Mouse (Mus musculus): Measurements from ENCODE around the gene Klf3. TPM values are rescaled to one million over a fixed set of nuclear protein-coding genes. Genes with fewer than 3 reads are reported as not detected.
"Not testable (repeated sequence)": the region's sequence is repeated elsewhere in the genome, so short reads cannot be mapped to it uniquely, and the experiment has no call there.

Klf3 gene
- polyA plus RNA-seq, 1 experiment = 75.2 TPM

DNA sequence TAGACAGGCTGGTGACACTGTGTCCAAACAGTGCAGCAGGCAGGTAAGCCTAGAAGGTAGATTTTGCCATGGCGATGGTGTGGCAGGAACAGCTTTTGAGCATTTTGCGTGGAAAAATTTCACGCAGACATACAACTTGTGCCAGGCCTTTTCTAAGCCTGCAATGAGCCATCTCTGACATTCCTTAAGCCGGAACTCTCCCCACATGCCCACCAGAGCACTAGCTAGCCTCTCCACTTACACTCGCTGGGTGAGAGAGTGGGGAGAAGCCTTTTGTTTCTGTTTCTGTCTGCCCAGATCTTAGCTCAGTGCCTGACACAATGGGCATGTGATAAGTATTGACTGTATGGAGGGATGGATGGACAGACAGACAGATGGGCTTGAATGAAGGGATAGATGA lies 64.4 kb downstream of the Klf3 start:
- peaks cover 13% of the 10 kb centered on the region; the same call in 1 of the 2 replicates for H3K4me1 ChIP-seq (ENCODE audit: control insufficient read depth, insufficient read depth, insufficient read length)
- H3K27ac ChIP-seq (ENCODE audit: insufficient read depth, low read length) = no peak overlapping the region
- DNase-seq (ENCODE audit: low read depth in 1 of 2, low spot score in 2 of 2) = no peak
- TF ChIP-seq CTCF (IDR thresholded peaks at IDR 0.05; ENCODE audit: extremely low read depth, insufficient read depth, insufficient read length, insufficient replicate concordance) = no peak
- no peak for TF ChIP-seq POLR2A (IDR thresholded peaks at IDR 0.05; ENCODE audit: low read depth, low read length)
- WGBS = 93% methylated on average over 5 of the region's 5 CpGs
- H3K36me3 ChIP-seq (ENCODE audit: control insufficient read depth, insufficient read depth, low read length) = no peaks in the 10 kb centered on the region
- no peaks in the 10 kb centered on the region for H3K27me3 ChIP-seq (ENCODE audit: control insufficient read depth, insufficient read depth, low read length)
- H3K4me3 ChIP-seq (ENCODE audit: extremely low read depth, insufficient read depth, insufficient read length) = no peak overlapping the region

DNA sequence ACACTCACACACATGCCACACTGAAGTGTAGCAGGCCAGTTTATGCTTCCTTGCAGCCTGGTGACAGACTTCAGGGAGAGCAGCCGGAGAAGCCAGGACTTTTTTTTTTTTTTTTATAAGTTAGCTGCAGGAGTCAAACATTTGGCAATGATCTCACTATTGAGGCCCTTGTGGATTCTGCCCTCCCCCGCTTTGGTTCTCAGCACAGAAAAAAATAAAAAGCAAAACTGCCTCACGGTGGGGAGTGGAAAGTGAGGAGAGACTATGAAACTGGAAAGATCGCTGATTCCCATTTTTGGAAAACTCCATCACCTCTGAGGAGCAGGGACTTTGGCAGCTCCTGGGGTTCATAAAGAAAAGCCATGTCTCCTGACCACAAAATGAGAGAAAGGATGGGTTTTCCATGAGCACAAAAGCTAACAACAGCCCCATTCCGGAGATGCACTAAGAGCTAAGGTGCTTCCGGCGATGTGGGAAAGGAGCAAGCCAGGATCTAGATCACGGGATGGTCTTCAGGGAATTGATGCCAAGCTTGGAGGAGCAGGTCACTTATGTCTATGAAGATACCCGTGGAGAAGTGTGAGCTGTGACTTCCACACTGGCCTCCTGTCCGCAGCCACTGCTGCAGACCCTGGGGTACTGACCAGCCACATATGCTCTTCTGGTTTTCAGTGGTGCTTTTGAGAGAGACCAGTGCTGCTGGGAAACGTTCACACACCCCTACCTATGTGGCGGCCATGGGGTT lies 73.1 kb downstream of the Klf3 start:
- no peak for TF ChIP-seq POLR2A (IDR thresholded peaks at IDR 0.05; ENCODE audit: low read depth, low read length)
- no peak for TF ChIP-seq CTCF (IDR thresholded peaks at IDR 0.05; ENCODE audit: extremely low read depth, insufficient read depth, insufficient read length, insufficient replicate concordance)
- Histone ChIP-seq H3K27ac (ENCODE audit: insufficient read depth, low read length) (no peak overlapping the region), H3K36me3 (ENCODE audit: control insufficient read depth, insufficient read depth, low read length) (no peaks in the 10 kb centered on the region), H3K4me1 (ENCODE audit: control insufficient read depth, insufficient read depth, insufficient read length) (no peaks in the 10 kb centered on the region), H3K27me3 (ENCODE audit: control insufficient read depth, insufficient read depth, low read length) (no peaks in the 10 kb centered on the region), H3K4me3 (ENCODE audit: extremely low read depth, insufficient read depth, insufficient read length) (no peak overlapping the region)
- 88% methylated on average over 12 of the region's 12 CpGs for WGBS
- DNase-seq (ENCODE audit: low read depth in 1 of 2, low spot score in 2 of 2) = no peak

- TF ChIP-seq CTCF (IDR thresholded peaks at IDR 0.05; ENCODE audit: extremely low read depth, insufficient read depth, insufficient read length, insufficient replicate concordance) (no peak), POLR2A (IDR thresholded peaks at IDR 0.05; ENCODE audit: low read depth, low read length) (no peak)
- no peaks in the 10 kb centered on the region for H3K27me3 ChIP-seq (ENCODE audit: control insufficient read depth, insufficient read depth, low read length)
- no peaks in the 10 kb centered on the region for H3K4me1 ChIP-seq (ENCODE audit: control insufficient read depth, insufficient read depth, insufficient read length)
- no peak overlapping the region for H3K4me3 ChIP-seq (ENCODE audit: extremely low read depth, insufficient read depth, insufficient read length)
- WGBS = 89% methylated on average over 15 of the region's 15 CpGs
- H3K27ac ChIP-seq (ENCODE audit: insufficient read depth, low read length) = no peak overlapping the region
- H3K36me3 ChIP-seq (ENCODE audit: control insufficient read depth, insufficient read depth, low read length) = no peaks in the 10 kb centered on the region
- DNase-seq (ENCODE audit: low read depth in 1 of 2, low spot score in 2 of 2) = no peak
These were observed 74.2 kb downstream of the Klf3 start for GRCm38 (mm10) chr5:64877235-64878026.

- no peak for TF ChIP-seq CTCF (IDR thresholded peaks at IDR 0.05; ENCODE audit: extremely low read depth, insufficient read depth, insufficient read length, insufficient replicate concordance)
- no peak for TF ChIP-seq POLR2A (IDR thresholded peaks at IDR 0.05; ENCODE audit: low read depth, low read length)
- no peak overlapping the region for H3K27ac ChIP-seq (ENCODE audit: insufficient read depth, low read length)
- no peak for DNase-seq (ENCODE audit: low read depth in 1 of 2, low spot score in 2 of 2)
- H3K27me3 ChIP-seq (ENCODE audit: control insufficient read depth, insufficient read depth, low read length) = no peaks in the 10 kb centered on the region
- 76% methylated on average over 4 of the region's 4 CpGs for WGBS
- no peaks in the 10 kb centered on the region for H3K36me3 ChIP-seq (ENCODE audit: control insufficient read depth, insufficient read depth, low read length)
- no peaks in the 10 kb centered on the region for H3K4me1 ChIP-seq (ENCODE audit: control insufficient read depth, insufficient read depth, insufficient read length)
- H3K4me3 ChIP-seq (ENCODE audit: extremely low read depth, insufficient read depth, insufficient read length) = no peak overlapping the region
These were observed 74.8 kb downstream of the Klf3 start for GRCm38 (mm10) chr5:64878027-64878425.

GRCm38 (mm10) chr5:64878526-64878925 lies 75.3 kb downstream of the Klf3 start:
- DNase-seq (ENCODE audit: low read depth in 1 of 2, low spot score in 2 of 2) = no peak
- Histone ChIP-seq H3K36me3 (ENCODE audit: control insufficient read depth, insufficient read depth, low read length) (no peaks in the 10 kb centered on the region), H3K4me3 (ENCODE audit: extremely low read depth, insufficient read depth, insufficient read length) (no peak overlapping the region), H3K27me3 (ENCODE audit: control insufficient read depth, insufficient read depth, low read length) (no peaks in the 10 kb centered on the region), H3K4me1 (ENCODE audit: control insufficient read depth, insufficient read depth, insufficient read length) (no peaks in the 10 kb centered on the region), H3K27ac (ENCODE audit: insufficient read depth, low read length) (no peak overlapping the region)
- WGBS = 94% methylated on average over 2 of the region's 2 CpGs
- TF ChIP-seq POLR2A (IDR thresholded peaks at IDR 0.05; ENCODE audit: low read depth, low read length) (no peak), CTCF (IDR thresholded peaks at IDR 0.05; ENCODE audit: extremely low read depth, insufficient read depth, insufficient read length, insufficient replicate concordance) (no peak)

GRCm38 (mm10) chr5:64879241-64879640 lies 76.1 kb downstream of the Klf3 start:
- Histone ChIP-seq H3K4me3 (ENCODE audit: extremely low read depth, insufficient read depth, insufficient read length) (no peak overlapping the region), H3K4me1 (ENCODE audit: control insufficient read depth, insufficient read depth, insufficient read length) (peaks cover 4% of the 10 kb centered on the region; the same call in 1 of the 2 replicates), H3K36me3 (ENCODE audit: control insufficient read depth, insufficient read depth, low read length) (no peaks in the 10 kb centered on the region), H3K27me3 (ENCODE audit: control insufficient read depth, insufficient read depth, low read length) (no peaks in the 10 kb centered on the region), H3K27ac (ENCODE audit: insufficient read depth, low read length) (no peak overlapping the region)
- 81% methylated on average over 3 of the region's 3 CpGs for WGBS
- DNase-seq (ENCODE audit: low read depth in 1 of 2, low spot score in 2 of 2) = no peak
- TF ChIP-seq CTCF (IDR thresholded peaks at IDR 0.05; ENCODE audit: extremely low read depth, insufficient read depth, insufficient read length, insufficient replicate concordance) (no peak), POLR2A (IDR thresholded peaks at IDR 0.05; ENCODE audit: low read depth, low read length) (no peak)

DNA sequence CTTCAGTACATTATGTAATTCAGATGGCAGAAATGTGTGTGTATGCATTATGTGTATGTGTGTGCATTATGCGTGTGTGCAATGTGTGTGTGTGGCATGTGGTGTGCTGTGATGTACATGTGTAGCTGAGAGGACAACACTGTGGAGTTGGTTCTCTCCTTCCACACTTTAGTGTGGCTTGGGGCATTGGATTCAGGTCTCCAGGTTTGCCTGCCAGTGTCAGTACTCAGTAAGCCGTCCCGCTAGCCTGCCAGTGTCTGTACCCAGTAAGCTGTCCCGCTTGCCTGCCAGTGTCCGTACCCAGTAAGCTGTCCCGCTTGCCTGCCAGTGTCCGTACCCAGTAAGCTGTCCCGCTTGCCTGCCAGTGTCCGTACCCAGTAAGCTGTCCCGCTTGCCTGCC lies 78.4 kb downstream of the Klf3 start:
- 97% methylated on average over 8 of the region's 10 CpGs for WGBS
- not testable (repeated sequence) for H3K4me1 ChIP-seq (ENCODE audit: control insufficient read depth, insufficient read depth, insufficient read length); DNase-seq (ENCODE audit: low read depth in 1 of 2, low spot score in 2 of 2); H3K27me3 ChIP-seq (ENCODE audit: control insufficient read depth, insufficient read depth, low read length); H3K36me3 ChIP-seq (ENCODE audit: control insufficient read depth, insufficient read depth, low read length); H3K4me3 ChIP-seq (ENCODE audit: extremely low read depth, insufficient read depth, insufficient read length); H3K27ac ChIP-seq (ENCODE audit: insufficient read depth, low read length)

DNA sequence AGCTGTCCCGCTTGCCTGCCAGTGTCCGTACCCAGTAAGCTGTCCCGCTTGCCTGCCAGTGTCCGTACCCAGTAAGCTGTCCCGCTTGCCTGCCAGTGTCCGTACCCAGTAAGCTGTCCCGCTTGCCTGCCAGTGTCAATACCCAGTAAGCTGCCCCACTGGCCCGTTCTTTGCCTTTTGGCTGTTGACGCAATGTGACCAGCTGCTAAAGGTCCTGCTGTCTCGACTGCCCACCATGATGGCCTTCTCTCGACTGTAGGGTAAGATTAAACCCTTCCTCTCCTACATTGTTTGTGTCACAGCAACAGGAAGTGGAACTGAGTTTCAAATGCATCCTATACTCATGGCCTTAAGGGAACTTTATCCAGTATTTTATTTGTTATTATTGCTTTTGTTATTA lies 78.8 kb downstream of the Klf3 start:
- 85% methylated on average over 9 of the region's 11 CpGs for WGBS
- not testable (repeated sequence) for H3K27ac ChIP-seq (ENCODE audit: insufficient read depth, low read length); H3K27me3 ChIP-seq (ENCODE audit: control insufficient read depth, insufficient read depth, low read length); DNase-seq (ENCODE audit: low read depth in 1 of 2, low spot score in 2 of 2); H3K36me3 ChIP-seq (ENCODE audit: control insufficient read depth, insufficient read depth, low read length); H3K4me3 ChIP-seq (ENCODE audit: extremely low read depth, insufficient read depth, insufficient read length)
- peaks cover 12% of the 10 kb centered on the region; the same call in 1 of the 2 replicates for H3K4me1 ChIP-seq (ENCODE audit: control insufficient read depth, insufficient read depth, insufficient read length)

Data from spleen, adult 2 months (tissue).